Mouse (Mus musculus) gastrocnemius, adult 8-10 months (tissue): ENCODE measurements at regions not wholly inside any gene's neighbourhood (a gene's known extent, or its start where the extent isn't known, plus 50 kb on each side); places are given as distances from the start of the nearest gene placed in this dataset.
A peak's percentile ranks its signal among the peaks of the same experiment; 100 is the strongest.

Source experiments
- DNase-seq, 2 experiments: peaks; one replicate each; pipeline ENCODE4 v3.0.0; 2022; ENCODE audit warnings: low spot score in 2 of 2

DNA sequence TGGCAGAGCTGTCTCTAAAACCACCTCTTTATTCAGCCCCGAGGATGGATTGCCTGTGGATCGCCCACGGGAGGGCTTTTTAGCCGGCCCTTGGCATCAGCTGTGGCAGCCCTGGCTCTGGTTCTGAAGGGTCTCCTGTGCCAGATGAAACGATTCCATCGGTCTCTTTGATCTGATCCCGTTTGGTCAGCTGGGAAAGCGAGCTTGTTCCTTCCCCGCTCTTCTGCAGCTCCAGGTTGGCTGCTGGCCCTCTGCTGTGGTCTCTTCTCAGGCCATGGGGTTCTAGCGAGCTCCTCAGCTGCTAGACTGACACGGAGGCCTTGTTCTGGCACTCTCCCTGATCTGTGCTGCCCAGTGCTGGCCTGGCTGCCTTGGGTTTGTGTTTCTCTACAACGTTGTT is 165.6 kb upstream of the Dkk2 start:
- peak; percentile 15 to 39 for DNase-seq

DNA sequence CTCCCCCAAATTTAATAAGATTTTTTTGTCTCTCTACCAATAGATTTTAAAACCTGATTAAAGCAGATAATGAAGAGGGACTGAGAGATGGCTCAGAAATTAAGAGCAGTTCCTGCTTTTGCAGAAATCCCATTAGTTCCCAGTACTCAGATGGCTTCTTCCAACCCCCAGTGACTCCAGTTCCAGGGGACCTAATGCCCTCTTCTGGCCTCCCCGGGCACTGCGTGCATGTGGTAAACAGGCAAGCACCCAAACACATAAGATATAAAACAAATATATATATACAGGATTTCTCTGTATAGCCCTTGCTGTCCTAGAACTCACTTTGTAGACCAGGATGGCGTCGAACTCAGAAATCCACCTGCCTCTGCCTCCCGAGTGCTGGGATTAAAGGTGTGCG is 163.9 kb upstream of the Dkk2 start:
- no peak for DNase-seq

DNA sequence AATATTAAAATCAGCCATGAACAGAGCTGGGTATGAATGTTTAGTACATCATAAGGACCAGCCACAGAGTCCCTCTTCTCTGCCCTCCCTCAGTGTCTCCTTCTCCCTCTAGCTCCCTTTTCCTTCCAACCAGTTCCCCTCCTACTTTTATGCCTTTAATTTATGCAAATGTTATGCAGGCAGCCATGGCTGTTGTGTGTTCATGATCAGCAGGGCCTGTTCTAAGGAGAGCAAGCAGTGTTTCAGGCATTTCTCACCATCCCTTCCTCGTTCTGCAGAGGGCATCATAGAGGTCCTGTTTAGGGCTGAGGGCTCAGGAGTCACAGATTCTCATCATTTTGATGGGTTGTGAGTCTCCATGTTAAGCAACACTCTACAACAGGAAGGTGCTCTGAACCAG is 162.4 kb upstream of the Dkk2 start:
- no peak for DNase-seq

DNA sequence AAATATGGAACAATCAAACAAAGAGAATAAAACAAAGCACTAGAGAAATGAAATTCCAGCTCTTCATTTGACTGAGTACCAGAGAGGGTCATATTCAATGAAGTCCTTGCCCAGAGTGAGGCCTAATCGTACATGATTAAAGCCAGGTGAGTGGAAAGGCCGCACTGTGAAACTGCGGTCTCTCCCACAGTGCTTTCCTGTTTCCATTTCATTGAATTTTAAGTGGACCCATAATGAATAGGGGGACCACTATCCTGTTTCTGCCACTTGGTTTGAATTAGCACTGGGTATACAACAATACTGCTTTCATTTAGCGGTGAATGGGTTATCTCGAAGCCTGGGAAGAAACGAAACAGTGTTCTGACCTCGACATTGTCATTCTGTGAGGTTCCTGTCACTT is 144.2 kb upstream of the Dkk2 start:
- no peak for DNase-seq

DNA sequence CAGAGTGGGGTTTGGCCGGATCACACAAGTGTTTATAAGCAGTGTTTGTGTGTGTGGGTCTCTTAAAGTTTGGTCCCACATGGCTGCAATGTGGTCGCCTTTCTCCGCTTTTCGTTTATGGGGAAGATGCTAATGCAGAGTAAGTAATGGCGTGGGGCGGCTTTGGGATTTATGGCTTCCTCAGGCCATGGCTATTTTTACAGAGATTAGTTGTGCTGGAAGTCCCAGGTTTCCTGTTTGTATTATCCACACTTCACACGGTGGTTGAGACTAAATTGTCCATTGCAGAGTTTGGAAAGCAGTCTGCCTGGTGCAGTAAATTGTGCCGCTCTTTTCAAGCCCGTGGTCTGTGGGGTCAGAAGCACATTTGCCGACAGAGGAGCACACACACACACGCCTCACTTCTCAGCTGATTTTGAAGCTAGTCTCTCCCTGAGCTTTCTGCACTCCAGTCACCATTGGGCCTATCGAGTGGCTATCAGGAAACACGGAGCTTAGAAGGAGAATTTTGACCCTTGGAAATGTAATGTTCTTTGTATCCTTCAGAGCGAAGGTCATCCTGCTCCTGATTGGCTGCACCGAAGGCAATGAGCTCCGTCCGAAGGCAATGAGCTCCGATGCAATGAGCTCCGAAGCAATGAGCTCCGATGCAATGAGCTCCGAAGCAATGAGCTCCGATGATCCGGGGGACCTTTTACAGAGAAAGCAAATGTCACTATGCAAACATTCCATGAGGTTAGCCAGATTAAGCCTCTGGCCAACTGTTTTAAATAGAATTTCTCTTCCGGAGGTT is 142.9 kb upstream of the Dkk2 start:
- DNase-seq: no peak

DNA sequence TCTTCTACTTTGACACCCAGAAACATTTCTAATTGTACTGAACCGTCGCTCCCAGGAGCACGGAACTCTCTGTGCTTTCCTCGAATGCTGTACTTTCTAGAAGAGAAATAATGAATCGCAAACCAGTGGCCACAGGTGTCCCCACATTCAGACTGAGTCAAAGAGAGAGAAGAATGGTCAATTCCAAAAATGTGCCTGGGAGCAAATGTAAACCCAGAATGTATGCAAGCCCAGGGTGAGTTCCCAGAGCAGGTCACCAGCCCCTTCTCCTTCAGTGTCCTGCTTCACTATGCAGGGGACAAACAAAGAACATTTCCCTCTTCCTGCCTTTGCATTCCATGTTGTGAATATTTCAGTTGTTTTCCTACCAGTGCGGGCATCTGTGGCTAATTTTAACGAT is 141.7 kb upstream of the Dkk2 start:
- DNase-seq: no peak

DNA sequence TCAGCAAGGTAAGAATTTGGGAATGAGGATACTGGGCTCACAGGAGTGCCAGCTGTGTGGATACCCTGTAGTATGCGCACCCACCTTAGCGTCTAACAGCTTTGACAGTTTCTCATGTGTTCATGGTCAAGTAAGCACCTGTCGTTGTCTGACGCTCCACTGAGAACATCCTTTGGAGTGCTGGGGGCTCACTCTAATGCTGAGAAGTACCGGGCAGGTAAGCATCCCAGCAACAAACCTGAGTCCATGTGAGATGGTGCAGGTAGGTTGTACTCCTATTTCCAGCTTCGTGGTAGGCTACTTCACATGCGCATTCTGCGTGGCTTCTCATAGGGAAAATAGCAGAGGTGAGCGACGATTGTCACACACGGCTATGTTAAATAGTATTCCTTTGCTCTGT is 129.3 kb upstream of the Dkk2 start:
- no peak for DNase-seq

DNA sequence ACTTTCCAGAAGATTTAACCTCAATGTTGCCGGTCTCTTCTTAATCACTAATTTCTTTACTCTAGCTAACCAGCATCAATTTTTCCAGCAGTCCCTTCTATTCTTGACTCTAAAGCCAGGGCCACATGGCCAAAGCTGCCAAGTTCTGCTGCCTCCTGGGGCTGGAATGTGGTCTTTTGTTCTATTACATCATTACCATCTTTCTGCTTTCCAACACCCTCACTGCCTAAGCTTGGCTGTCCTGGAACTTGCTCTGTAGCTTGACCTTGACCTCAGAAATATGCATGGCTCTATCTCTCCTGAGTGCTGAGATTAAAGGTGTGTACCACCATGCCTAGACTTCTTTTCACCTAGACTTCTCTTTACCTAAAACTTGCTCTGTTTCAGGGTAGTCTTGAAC is 124.5 kb upstream of the Dkk2 start:
- DNase-seq: no peak

DNA sequence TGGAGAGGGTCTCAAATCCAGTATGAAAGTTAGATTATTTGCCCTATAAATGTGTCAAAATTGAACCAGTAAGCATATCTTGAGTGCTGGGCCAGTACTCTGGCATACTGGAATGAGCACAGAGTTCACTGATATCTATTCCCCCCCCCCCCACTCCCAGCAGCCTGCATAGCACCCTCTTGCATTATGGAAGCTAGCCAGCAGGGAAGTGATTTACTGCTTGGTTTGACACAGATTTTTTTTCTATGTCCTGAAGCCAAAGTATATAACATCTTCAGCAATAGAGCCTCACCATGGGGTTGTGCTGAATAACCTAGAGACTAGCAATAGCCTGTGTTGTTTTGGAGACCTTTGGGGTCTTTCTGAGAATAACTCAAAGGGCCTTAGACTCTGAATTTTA is 123.5 kb upstream of the Dkk2 start:
- no peak for DNase-seq

DNA sequence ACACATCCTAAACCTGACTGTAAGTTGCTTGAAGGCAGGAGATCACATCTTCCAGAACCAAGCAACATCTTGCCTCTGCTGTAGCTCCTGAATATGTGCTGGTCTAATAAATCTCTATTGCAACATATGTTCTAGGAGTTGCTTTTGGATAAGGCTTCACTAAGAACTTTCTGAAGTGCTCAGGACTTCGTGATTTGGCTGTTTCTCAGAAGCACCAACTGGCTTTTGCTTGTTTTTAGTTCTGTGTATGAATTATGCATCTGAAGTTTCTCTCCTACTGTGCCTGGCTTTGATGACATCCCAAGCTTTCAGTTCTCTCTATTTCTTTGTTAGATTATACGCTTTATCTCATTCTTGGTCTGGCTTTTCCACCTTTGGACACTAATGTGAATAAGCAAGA is 122.2 kb upstream of the Dkk2 start:
- no peak for DNase-seq

DNA sequence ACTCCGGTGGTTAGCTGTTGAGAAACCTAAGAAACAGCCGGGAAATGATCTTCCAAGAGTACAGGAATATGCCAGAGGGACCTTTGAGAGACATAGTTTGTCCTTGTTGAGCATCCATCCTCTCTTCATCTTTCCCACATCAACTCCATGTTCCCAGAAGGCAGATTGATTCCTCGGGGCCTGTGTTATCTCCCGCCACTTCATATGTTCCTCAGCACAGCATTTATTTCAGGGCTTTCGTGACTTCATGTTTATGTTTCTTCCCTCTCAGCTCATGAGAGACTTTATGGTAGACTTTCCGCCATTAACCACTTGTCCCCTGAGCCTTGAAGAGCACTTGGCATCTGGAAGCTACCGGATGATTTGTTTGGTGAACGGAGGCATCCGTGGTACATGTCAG is 120.1 kb upstream of the Dkk2 start:
- DNase-seq: no peak

DNA sequence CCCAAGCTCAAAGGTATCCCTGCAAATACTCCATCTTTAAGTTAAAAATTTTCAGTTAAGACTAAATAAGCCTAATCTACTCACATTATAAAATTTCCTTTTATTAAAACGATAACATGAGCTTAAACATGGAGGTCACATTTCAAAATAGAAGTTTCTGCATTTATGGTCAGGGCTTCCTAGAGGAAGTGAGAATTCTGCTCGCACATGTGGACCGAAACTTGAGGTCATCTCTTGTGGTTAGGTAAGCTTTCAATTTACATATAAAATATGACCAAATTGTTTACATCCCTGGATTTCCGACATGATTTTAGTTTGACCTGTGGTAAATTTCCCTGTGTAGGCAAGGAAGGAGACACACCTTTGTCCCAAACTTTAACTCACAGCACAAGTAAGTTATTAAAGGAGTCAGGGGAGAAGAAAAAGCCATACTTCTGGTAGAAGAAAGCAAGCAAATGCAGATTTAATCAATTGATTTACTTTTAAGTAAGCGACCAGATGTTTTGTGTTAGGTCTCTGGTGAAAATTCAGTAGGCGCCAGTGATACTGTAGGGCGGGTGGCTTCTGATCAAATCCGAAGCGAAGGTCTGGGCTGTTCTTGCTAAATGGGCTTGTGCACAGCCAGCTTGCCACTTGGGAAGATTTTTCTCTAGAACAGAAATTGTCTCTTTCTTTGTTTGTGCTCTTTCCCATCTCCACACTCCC is 119.5 kb upstream of the Dkk2 start:
- DNase-seq: no peak

DNA sequence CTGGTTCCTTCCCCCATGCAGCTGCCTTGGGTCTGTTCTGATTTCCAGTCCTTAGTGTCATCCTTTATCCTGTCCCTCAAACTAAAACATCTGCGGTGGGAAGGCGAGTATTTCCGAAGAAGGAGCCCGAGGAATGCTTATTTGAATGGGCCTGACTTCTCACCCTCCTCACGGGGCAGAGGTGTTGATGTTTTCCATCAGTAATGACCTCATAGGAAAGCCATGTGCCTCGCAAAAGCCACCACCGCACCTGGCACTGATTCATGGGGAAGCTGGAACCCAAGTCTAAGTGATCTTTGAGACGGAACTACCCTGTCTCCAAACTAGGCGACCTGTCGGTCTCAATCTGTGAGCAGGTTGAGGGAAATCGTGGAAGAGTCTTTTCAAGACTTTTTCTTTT is 117.8 kb upstream of the Dkk2 start:
- no peak for DNase-seq

DNA sequence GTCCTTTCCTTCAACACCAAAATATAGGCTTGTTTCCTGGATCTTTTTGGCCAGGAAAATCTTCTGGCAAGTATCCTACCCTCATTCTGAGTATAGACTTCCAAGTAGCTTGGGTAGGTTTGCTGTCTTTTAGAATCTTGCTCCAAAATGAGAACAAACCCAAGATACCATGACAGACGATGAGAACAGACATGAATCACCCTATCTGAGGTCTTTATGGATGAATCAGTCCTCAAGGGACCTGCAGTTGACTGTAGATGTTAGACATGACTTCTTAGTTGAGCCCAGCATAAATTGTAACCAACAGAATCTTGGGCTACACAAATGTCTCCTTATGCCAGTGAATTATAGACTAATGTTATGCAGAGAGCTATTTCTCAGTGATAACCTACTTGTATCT is 114.3 kb upstream of the Dkk2 start:
- DNase-seq: no peak

DNA sequence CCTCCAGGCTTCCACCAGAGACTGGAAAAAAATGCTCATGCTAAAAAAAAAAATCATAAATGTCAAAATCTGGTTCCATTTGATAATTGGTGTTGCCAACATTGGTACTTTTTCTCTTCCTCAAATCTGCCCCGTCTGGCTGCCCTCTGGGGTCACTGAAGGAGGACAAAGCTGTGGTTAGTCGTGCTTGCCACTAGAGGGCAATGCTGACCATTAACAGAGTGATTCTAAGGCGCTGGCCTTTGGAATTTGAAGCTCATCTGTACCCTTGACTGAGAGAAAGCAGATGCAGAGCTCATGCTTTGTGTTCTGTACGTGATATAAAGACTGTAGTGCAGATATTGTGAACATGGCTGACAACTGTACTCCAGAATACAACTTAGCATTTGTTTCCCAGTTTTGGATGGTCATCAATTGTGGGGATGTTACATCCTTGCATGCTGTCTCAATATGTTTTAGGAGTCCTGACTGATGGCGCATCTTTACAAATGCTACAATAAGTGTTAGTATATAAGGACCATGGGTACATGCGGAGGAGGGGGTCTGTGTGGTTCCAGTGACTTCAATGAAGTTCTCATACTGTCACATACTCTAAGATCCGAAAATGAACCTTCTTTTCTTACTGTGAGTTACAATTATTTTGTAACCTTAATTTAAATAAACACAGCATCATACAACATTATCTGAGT is 109.0 kb upstream of the Dkk2 start:
- DNase-seq: no peak

DNA sequence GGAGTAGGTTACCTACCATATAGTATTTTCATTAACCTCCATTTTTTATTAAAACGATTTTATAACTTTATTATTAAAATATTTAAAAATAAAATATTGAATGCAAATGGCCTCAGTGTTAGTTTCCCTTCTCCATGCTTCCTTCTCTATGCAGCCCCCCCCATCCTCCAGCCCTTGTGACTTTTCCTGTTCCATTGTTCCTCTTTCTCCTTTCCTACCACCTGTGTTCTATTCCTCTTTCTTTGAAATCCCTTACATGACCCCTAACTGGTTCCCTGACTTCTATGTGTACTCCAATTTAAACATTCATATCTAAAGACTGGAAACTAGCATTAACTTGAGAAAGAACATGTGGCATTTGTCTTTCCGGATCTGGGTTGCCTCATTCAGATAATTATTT is 101.8 kb upstream of the Dkk2 start:
- no peak for DNase-seq

DNA sequence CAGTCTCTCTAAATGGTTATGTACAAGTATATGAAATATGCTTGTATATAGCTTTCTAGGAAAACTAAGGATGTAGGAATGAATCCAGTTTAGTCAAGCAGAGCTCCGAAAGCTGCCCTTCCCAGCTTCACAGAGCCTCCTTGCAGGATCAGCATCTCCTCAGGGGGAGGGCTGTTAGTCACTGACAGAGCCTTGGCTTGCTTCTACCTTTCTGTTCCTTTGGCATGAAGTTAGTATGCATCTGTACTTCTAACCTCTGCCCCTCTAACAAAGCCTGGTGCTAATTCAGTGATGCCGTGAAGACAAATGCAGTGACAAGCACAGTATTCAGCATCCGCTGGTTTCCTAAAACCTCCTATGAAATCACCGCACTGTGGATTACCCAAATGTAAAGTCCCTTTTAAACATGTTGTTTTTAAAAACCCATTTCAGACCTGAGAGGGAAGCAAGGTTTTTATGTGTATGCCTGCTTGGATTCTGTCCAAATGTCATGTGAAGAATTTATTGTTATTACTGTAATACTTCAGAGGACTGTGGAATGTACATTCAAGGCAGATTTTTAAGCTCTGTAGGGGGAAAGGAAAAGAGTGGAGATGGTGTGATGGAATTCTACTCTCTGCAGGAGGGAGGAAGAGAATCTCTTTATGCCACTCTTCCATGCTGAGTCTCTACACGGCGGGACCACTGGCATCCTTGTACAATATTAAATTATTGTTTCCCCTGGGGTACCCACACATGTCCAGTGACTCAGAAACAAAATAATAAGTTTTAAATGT is 86.1 kb upstream of the Dkk2 start:
- no peak for DNase-seq

DNA sequence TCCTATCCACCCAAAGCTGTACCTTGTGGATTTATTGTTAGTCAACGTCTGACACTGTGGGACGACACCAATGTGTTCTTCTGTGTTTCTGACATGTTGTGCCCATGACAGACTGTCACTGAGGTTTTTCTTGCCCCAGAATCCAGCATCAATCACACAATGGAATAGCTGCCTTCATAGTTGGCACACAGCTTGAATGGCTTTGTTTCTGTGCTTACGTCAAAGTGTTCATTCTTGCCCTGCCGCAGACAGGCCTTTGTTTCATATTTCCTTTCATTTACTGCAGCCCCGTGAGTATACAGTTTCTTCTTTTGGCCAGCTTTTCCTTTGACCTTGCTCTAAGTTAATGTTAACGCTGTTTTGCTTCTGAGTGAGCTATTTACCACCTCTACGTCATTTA is 78.9 kb upstream of the Dkk2 start:
- DNase-seq: no peak

DNA sequence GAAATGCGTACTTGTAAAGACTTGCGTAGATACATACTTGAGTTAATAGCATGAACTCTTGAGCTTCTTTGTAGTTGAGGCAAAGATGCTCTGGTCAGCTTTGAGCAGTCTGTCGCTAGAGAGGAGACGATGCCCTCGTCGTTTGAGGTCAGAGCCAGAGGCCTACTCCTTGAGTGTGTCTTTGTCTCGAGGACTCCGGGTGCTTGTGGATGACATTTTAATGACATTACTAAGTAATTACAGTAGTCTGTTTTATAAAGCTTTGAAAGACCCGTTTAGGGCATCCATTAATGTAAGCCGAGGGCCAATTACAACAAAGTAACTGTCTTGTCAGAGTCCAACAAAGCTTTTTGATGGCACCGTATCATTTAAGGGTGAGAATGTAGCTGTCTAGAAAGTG is 78.2 kb upstream of the Dkk2 start:
- DNase-seq: no peak

DNA sequence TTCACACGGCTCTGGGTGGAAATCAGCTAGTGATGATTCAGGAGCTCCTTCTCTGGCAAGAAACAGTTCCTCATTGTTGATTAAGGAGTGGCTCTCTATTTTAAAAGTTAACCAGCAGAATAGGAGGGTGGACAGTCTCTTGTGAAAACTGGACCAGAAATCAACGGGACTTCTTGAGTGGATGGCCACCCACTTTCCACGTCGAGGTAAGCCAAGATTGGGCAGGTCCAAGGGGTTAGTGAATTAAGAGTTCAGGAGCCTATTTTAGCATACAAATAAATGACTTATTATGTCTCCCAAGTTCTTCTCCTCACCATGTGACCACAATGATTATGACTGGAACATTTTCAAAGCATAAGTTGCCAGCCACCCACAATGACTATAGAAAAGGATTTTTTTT is 77.7 kb upstream of the Dkk2 start:
- DNase-seq: no peak

DNA sequence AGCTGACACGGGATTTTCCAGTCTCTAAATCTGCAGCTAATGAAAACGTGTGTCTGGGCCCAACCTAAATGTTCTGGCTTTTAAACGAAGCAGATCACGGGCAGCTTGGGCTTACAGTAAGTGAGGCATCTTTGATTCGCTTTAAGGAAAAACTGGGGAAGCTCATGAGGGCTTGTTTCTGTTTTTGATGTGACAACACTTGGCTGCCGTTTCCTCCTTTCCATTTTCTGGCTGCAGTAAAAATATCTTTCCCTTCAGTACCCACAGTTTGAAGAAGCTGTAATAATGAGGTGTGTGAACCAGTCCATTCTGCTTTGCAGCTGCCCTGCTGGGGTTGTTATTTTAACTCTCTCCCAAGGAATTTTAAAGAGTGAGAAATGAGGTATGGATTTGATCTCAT is 69.9 kb upstream of the Dkk2 start:
- no peak for DNase-seq
